Comparison of ENCODE assay signal across 16 mouse cellular contexts in genomic region chr16:67243598-67243997, GRCm38 (mm10).
A peak's percentile ranks its signal among the peaks of the same experiment; 100 is the strongest.
DNase-seq lines count a peak whose midpoint lies in the region; ATAC-seq lines count a peak whose summit lies in the region.
"Had no signal": no experiment of that assay in that cellular context is flagged by ENCODE, and none has a peak within 500 bp of the region (broad histone marks: within the 10 kb centered on the region; RNA-seq: fewer than 3 reads in every experiment).

No protein-coding gene starts in this region.

- no peak for DNase-seq in cerebellum, postnatal 4 days (ENCODE audit: low spot score in 2 of 2)
- DNase-seq in cerebellum, adult 18-20 months = peak; percentile 70 to 73
- peak; percentile 78 for DNase-seq in cerebellum, adult 9-11 months
- peak; percentile 56 to 63 for DNase-seq in cerebellum, postnatal 36 days
- no peak for DNase-seq in adrenal gland, postnatal 10 days
- no peak for DNase-seq in urinary bladder, postnatal 14 days (ENCODE audit: low spot score)
- DNase-seq in urinary bladder, postnatal 36 days (ENCODE audit: low spot score in 2 of 2) = no peak
- DNase-seq: adrenal gland, postnatal 14 days; B cell, adult 2 months; gastrocnemius, postnatal 14 days; heart, adult 2 months; kidney, adult 18-20 months had no signal

- ATAC-seq in cerebellum, adult (ENCODE audit: insufficient number of reproducible peaks, low FRiP score, low TSS enrichment) = peak; percentile 70
- ATAC-seq: CD4-positive, CD25-positive, alpha-beta regulatory T cell, adult 4 months; forebrain, embryonic 16.5 days; intestine, embryonic 15.5 days had no signal

Comparison
In these comparisons a context has a peak if more than half of its experiments do, and no peak if none do; other contexts are left out.
1. DNase-seq: peak in cerebellum, adult 18-20 months (2 of 2), cerebellum, adult 9-11 months (single experiment) and cerebellum, postnatal 36 days (2 of 2); none in cerebellum, postnatal 4 days (0 of 2), adrenal gland, postnatal 10 days (single experiment), urinary bladder, postnatal 14 days (single experiment) and urinary bladder, postnatal 36 days (0 of 2).